Mouse (Mus musculus) spleen, adult 18-20 months (tissue): ENCODE measurements at regions not wholly inside any gene's neighbourhood (a gene's known extent, or its start where the extent isn't known, plus 50 kb on each side); places are given as distances from the start of the nearest gene placed in this dataset.
"Not testable (repeated sequence)": the region's sequence is repeated elsewhere in the genome, so short reads cannot be mapped to it uniquely, and the experiment has no call there.

Experiments
- DNase-seq, 2 experiments: peaks; one replicate each; pipeline ENCODE4 v3.0.0; 2022; ENCODE audit warnings: mixed read lengths in 2 of 2

DNA sequence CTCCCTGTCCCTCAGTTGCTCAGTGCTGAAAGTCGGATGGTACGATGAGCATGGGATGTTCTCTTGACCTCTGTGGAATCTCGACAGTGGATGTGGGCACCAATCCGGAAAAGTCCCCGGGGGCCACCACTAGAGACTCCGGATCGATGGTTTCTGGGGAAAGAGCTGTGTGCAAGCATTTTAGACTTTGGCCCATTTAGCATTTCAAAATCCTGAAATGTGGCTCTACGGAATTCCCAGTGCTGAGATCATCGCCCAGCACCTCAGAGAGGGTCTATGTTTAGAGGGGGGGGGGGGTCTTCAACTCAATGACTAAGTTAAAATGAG is 68.6 kb downstream of the Tomm20 start:
- no peak for DNase-seq

DNA sequence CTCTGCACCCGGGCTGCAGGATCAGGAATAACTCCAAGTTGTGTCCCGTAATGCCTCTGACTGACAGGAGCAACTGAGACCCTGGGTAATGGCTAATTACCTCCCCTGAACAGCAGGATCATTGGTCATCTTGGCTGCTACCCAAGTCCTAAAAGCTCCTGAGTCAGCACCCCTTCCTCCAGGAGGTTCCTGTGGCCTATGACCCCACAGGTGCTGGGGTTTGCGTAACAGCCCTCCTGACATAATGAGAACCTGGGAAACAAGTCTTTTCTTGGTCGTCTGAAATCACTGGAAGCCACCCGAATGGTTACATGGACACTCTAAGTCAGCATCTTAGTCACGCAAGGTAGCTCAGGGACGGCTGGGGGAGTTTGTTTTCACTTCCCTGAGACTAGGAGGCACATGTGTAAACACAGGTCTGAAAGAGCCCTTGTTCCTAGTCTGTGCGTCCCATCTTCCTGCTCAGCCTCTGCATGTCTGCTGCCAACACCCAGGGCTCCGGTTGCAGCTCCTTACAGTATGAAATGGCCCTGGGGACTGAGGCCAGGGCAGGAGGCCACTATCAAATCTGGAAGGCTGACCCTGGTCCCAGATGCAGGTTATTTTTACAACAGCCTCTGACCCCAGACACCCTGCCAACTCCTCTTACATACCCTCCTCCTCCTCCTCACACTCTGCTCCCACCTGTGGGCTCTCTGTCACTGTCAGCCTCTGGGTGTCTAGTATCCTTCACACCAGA is 69.2 kb downstream of the Tomm20 start:
- no peak for DNase-seq

DNA sequence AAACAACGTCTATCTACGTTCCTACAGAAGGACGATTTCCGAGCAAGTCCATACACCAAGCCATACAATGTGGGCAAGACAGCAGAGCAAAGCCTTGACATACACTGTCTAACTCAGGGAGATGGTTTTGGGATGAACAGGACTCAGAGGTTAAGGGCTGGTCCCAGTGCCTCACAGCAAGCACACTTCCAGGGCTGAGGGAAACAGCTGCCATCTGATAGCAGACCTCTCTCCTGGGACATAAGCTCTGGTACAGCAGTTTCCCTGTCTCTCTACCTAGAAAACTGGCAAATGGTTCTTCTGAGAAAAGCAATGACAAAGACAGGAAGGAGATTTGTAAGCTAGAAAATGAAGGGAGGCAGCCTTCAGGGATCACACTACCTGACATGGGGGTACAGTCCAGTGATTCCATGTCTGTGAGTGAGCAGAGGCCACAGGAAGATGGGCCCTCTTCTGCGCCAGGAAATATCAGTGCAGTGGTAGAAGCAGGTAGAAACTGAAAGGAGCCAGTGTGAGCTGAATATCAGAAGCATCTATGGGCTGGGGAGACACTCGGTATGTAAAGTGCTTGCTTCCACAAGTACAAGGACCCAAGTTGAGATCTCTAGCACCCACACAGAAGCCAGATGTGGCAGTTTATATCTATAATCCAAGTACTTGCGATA is 70.0 kb downstream of the Tomm20 start:
- DNase-seq: no peak

DNA sequence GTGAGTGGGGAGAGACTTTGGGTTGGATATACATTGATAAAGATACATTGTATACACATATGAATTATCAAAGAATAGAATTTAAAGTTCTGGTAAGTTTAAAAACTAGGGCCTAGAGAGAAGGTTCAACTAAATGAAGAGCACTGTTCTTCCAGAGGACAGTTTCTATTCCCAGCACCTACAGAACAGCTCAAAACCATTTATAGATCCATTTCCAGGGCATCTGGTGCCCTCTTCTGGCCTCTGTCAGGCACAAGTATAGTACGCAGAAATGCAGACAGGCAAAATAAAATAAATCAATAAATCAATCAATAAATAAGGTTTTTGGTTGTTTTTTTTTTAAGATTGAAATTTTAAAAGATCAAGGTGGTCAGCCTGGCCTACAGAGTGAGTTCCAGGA is 70.8 kb downstream of the Tomm20 start:
- no peak for DNase-seq

DNA sequence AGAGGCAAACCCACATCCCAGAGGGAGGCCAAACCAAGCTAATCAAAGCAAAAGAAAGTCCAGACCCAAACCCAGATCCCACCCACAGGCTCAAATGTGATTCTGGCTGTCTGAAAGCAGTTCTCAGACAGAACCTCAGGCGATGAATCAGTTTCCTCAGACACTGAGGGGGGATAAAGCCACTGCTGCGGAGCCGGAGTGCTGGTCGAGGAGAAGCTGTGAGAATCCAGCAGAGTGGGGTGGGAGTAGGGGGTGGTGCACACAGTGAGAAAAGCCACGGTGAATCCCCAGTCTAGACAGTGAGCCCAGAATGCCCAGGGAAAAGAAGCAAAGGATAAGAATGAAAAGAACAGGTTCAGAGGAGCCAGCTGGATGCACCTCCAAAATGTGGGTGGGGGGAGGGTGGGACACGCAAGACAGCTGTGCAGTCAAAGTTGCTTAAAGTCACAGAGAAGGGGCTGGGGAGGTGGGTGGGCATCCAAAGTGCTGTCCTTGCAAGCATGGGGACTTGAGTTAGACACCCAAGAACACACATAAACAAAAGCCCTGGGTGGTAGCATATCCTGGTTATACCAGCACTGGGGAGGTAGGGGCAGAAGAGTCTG is 71.4 kb downstream of the Tomm20 start:
- no peak for DNase-seq

DNA sequence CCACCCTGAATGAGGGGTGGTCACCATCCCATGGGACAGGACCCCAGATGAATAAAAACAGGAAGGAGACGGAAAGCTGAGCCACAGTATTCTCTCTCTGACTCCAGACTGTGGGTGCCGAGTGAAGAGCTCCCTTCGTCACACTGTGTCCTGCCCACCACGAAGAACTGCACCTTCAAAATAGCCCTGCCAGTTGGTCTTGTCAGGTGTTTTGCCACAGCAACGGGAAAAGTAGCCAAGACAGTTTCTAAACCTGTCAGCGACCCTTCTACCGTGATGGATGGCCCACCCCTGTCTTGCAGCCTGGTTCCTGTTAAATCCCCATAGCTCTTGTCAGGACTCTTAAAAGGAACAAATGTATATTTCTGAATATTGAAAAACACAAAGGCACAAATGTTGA is 72.3 kb downstream of the Tomm20 start:
- DNase-seq: no peak

DNA sequence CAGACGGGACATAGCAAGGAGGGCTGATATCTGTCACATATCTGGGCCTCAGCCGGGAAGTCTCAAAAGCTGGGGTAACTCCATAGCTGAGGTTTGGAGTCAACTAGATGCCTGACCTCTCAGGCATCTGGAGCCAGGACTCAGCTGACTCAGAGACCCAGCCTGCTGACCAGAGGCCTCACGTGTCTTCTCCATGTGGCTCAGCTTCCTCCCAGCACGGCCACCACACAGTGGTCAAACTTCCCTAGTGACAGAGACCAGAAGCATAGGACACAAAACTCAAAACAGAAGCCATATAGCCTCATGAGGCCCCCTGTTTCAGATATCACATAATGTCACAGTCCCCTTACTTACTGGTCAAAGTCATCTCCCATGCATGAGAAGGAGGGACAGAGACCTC is 73.1 kb downstream of the Tomm20 start:
- DNase-seq: no peak

DNA sequence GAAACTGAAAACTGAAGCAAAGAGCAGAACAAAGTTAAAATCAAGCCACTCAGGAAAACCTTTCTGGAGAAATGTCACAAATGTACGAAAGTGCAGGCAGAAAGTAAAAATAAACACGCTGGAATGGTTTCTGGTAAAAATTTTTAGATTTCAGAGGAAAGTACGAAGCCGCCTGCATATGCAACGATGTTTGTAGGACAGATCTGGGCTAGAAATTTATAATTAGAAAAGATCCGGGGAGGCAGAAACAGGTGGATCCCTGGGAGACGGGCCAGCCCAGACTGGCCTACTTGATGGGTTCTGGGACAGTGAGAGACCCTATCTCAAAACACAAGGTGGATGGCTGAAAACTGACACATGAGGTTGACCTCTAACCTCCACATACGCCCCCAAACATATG is 73.5 kb downstream of the Tomm20 start:
- DNase-seq: no peak

DNA sequence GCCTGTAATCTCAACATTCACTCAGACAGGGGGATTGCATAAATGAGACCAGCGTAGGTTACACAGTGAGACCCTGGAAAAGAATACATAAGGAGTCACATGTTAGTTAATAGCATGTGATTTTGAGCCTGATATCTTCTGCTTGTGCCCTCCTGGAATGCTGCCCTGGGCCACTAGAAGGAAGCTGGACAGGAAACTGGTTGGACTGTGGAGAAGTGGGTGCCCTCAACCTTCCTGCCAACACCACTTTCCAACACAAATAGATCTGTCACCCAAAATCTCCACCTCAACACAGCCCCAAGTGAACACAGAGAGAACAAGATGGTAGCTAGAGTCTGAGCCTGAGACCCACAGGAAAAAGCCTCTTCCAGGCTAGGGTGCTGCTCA is 76.2 kb downstream of the Tomm20 start:
- DNase-seq: no peak

DNA sequence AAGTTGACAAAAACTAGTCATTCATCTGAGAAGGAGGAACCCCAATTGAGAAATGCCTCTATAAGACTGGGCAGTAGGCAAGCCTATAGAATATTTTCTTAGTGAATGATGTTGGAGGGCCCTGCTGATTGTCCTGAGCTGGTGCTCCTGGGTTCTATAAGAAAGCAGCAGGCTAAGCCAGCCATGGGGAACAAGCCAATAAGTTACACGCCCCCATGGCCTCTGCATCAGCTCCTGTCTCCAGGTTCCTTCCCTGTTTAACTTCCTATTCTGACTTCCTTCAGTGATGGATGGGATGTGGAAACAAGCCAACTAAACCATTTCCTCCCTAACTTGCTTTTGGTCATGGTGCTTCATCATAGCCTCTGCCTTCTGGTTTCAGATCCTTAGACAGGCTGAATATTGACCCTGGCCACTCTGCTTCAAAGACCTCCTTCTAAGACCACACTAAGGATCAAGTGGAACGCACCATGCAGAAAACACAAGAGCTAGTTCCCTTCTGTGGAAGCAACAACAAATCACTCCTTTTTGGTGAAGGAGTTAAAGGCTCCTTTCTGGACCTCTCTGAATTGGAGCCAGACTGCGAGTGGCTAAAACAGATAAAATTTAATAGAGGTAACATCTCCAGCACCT is 76.7 kb downstream of the Tomm20 start:
- no peak for DNase-seq

DNA sequence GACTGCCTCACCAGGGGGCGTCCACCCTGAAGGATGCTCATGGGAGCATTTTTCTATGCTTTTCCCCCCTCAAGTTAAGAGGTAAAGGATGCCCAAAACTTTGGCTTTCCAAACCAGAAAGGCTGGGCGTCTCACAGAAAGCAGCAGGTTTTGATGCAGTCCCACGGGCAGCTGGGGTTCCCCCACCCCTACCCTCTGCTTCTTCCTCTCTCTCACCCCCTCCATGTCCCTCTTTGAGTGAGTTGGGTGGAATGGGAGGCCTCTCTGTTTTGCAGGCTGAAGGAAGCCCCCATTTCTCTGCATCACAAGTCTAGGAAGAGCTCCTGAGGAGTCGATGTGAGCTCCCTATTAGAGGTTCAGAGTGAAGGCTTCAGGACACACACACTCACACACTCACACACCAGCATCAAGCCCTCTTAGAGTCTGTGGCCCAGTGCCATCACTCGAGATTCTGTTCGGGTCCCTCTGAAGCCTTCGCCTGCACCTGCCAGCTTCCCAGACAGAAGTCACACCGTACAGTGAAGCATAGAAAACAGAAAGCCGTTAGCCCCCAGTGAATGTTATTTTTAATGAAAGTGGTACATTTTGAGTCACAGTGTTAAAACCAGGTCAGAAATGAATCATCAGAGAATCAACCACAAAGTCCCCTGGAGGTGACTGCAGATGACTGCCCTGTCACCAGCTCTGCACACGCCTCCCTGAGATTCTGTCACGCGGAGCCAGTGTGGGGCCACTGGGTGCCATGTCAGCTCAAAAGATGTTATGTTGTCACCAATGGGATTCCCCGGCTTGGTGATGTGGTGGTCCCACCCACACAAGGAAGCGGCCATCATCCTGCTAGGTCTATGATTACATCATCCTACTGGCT is 78.3 kb downstream of the Tomm20 start:
- peak; percentile 33 to 35 for DNase-seq

DNA sequence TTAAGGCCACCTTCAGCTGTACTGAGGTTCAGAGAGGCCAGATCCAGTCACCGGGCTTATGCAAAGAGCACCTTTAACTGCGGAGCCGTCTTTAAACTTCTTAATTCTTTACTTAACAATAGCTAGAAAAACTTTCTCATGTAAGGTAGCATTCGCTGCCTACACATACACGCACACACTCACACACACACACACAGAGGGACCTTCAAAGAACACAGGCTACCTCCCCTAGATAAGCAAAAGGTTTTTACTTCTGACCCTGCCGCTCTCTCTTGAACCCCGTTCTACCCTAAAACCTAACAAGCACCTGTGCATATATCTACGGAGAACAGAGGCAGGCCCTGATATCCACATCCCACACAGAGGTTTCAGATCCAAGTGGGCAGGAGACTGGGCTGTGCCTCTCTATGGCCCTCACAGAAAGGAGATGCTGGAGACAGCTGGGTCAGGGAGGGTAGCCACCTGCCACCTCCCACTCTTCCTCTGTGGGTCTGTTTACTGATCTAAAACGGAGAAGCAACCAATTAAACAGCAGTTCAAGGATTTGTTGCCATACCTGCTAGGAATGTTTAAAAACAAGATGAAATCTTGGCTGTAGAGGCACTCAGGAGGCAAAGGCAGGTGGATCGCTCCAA is 81.2 kb downstream of the Tomm20 start:
- DNase-seq: no peak

DNA sequence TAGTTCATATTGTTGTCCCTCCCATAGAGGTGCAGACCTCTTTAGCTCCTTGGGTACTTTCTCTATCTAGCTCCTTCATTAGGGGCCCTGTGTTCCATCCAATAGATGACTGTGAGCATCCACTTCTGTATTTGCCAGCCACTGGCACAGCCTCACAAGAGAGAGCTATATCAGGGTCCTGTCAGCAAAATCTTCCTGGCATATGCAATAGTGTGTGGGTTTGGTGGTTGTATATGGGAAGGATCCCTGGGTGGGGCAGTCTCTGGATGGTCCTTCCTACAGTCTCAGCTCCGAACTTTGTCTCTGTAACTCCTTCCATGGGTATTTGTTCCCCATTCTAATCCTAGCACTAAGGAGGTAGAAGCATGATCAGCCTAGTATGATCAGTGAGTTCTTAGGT is 82.0 kb downstream of the Tomm20 start:
- not testable (repeated sequence) for DNase-seq

DNA sequence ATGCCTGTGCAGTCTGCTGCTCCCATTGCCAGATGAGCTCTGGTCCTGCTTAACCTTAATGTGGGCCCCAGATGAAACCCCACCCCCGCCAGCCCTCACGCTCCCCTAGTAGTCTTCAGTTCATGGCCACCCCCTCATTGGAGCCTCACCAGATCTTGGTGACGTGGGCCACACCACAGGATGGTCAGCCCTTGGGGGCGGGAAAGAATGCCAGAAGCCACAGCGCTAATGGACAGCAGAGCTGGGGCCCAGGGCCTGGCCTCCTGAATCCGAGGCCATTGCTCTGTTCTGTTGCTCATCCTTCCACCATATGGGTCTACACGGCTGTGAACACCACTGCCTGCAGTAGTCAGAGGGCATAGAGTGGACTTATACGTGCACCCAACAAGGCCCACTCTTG is 83.9 kb downstream of the Tomm20 start:
- no peak for DNase-seq

DNA sequence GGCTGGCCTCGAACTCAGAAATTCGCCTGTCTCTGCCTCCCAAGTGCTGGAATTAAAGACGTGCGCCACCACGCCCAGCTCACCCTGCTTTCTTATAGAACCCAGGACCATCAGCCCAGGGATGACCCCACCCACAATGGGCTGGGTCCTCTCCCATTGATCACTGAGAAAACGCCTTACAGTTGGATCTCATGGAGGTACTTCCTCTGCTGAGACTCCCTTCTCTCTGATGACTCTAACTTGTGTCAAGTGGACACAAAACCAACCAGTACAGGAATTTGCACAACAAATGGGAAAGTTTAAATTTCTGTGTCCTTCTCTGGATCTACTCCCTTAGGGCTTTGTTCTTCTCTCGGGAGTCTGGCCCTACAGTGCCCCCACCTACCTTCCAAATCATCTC is 85.0 kb downstream of the Tomm20 start:
- no peak for DNase-seq

DNA sequence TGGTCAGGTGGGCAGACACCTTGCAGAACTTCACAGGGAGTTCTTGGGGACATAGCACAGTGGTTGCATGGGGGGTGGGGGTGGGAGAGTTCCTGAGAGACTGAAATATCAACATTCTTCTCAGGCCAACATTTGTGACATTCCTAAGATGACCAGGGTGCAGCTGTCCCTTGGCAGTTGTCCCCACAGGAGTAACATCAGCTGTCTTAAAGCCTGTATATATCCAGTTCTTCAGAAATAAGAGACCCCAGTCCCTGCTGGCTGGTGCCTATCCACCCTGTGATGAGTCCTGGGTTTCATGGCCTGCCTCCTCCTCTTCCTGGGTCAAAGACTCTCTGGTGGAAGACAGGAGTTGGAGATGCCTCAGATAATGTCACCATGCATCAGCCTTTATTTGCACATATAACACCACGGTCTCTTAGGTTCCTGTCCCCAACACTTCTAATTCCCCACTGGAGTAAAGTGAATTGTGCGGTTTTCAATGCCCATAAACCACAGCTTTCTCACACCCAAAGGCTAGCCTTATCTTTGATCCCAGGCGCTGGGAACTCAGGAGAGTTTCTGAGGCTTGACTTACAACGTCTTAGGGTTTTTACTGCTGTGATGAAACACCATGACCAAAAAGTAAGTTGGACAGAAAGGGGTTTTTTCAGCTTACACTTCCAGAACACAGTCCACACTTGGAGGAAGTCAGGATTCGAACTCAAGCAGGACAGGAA is 85.8 kb downstream of the Tomm20 start:
- DNase-seq: no peak

DNA sequence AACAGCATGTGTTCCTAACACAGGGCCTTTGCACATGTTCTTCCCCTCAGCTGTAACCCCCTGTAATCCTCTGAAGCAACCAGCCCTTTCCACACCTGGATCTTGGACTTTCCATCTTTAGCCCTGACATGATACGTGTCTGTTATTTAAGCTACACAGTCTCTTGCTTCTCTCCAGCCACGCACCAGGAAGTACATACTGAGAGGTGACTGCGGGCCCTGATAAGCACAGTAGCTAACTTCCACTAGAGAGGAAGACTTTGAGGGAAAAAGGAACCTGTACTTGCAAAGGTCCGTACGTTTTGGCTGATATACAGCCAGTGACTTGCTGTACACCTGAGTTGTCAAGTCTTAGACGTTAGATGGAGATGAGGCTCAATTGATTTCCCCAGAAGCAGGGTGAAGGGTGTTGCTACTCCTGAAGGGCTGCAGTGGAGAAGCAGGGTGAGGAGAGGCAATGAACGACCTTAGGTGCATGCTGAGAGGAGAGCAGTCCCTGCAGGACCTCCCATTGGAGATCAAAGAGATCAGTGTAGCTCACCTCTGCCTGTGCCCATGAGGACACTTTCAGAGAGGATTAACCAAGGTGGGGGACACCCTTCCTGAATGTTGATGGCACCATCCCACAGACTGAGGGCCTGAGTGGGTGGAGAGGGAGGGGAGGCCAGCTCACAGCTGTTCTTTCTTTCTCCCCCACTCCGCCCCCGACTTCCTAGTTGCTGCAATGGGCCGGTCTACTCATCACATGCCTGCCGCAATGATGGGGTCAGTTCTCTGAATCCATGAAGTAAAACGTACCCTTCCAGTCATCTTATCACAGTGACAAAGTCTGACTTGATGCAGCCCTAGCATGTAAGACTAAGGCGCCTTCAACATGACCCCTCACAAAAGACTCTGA is 88.1 kb downstream of the Tomm20 start:
- DNase-seq: no peak

DNA sequence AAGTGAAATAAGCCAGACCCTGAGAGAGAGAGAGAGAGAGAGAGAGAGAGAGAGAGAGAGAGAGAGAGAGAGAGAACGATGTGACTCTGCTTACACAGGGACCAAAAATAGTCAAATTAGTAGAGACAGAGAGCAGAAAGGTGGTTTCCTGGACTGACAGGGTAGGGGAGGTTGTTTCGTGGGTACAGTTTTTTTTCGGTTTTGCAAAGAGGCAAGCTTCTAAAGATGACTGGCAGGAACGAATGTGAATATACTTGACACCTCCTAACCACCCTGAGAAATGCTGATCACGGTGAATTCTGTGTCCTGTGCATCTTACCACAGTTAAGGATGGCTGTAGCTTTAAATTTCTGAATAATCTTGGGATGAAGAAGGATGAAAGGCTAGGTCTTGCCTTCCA is 89.7 kb downstream of the Tomm20 start:
- DNase-seq: no peak

DNA sequence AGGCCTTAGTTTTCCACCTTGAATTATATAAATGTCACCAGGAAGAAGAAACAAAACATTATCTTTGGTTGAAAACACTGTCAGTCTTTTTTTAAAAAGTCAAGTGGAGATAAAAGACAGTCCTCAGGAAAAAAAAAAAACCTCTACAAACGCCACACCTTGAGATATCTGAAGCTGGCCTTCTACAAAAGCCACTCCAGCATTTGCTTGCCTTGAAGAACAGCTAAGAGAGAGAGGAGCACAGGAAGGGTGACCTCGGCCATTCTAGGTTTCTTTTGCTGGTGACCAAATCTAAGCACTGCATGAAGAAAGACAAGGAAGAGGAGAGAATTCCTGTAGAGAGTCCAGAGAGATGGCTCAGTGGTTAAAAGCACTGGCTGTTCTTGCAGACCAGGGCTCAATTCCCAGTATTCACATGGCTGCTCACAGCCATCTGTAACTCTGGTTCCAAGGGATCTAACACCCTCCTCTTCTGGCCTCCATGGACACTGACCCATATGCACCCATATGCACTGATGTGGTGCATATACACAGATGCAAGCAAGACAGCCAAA is 90.5 kb downstream of the Tomm20 start:
- DNase-seq: no peak
